Mouse (Mus musculus) ES-Bruce4 (cell line): ENCODE measurements around the gene Lpp. TPM values are rescaled to one million over a fixed set of nuclear protein-coding genes. Genes with fewer than 3 reads are reported as not detected.

Source experiments
- H3K27ac ChIP-seq: 2 replicates; pipeline ENCODE4 v1.5.1; 2012; ENCODE audit warnings: low read length, inconsistent platforms; ENCODE audit not compliant: insufficient read depth
- H3K27me3 ChIP-seq: 2 replicates; pipeline ENCODE4 v1.6.1; 2012; ENCODE audit warnings: mild to moderate bottlenecking, low read length, inconsistent platforms; ENCODE audit not compliant: control insufficient read depth, poor library complexity, insufficient read depth, severe bottlenecking
- H3K36me3 ChIP-seq: 2 replicates; pipeline ENCODE4 v1.6.1; 2012; ENCODE audit warnings: inconsistent platforms, mild to moderate bottlenecking, low read length, moderate library complexity; ENCODE audit not compliant: control insufficient read depth, poor library complexity, insufficient read depth, severe bottlenecking
- H3K4me1 ChIP-seq: one replicate; pipeline ENCODE4 v1.8.1; 2011; ENCODE audit warnings: low read length; ENCODE audit not compliant: control insufficient read depth, insufficient read depth
- H3K4me3 ChIP-seq: 2 replicates; pipeline ENCODE4 v1.5.1; 2011; ENCODE audit warnings: low read depth, mild to moderate bottlenecking, low read length
- H3K9ac ChIP-seq: 2 replicates; pipeline ENCODE4 v1.6.1; 2012; ENCODE audit warnings: low read depth, mild to moderate bottlenecking, inconsistent platforms; ENCODE audit not compliant: poor library complexity, severe bottlenecking
- H3K9me3 ChIP-seq: replicated peaks from 2 replicates; pipeline ENCODE4 v1.6.1; 2012; ENCODE audit warnings: mild to moderate bottlenecking, low read length, inconsistent platforms; ENCODE audit not compliant: control insufficient read depth, poor library complexity, insufficient read depth, severe bottlenecking
- CTCF ChIP-seq: IDR thresholded peaks from one replicate; pipeline ENCODE4 v1.8.1; 2011; ENCODE audit warnings: low read depth, low read length
- EP300 ChIP-seq: IDR thresholded peaks from 2 replicates; pipeline ENCODE4 v1.6.1; 2011; ENCODE audit warnings: low read depth, low read length; ENCODE audit not compliant: insufficient read depth
- POLR2A ChIP-seq: IDR thresholded peaks from one replicate; pipeline ENCODE4 v1.8.1; 2011; ENCODE audit warnings: low read length; ENCODE audit not compliant: insufficient read depth
- polyA plus RNA-seq: library from polyadenylated mRNA; stranded (reverse); fragments of >200 nt; gene quantifications from 2 replicates; pipeline ENCODE4 v1.2.4, GENCODE M21; 2011; ENCODE audit warnings: low read depth; ENCODE audit not compliant: missing spikeins, insufficient read depth, insufficient read length

Gene Lpp
- polyA plus RNA-seq, 1 experiment, result 48.5 TPM

- H3K9ac ChIP-seq, result no peak overlapping the region
- TF ChIP-seq POLR2A (no peak), CTCF (no peak), EP300 (no peak)
- no peaks in the 10 kb centered on the region for H3K9me3 ChIP-seq
- H3K4me1 ChIP-seq, result no peaks in the 10 kb centered on the region
- no peak overlapping the region for H3K4me3 ChIP-seq
- H3K27me3 ChIP-seq, result no peaks in the 10 kb centered on the region
- H3K36me3 ChIP-seq, result no peaks in the 10 kb centered on the region
- H3K27ac ChIP-seq, result no peak overlapping the region
These were observed 412.8 kb downstream of the Lpp start for GRCm38 (mm10) chr16:24806093-24806492.

- no peak overlapping the region for H3K4me3 ChIP-seq
- no peak overlapping the region for H3K27ac ChIP-seq
These were observed 414.3 kb downstream of the Lpp start for GRCm38 (mm10) chr16:24807565-24807964.

DNA sequence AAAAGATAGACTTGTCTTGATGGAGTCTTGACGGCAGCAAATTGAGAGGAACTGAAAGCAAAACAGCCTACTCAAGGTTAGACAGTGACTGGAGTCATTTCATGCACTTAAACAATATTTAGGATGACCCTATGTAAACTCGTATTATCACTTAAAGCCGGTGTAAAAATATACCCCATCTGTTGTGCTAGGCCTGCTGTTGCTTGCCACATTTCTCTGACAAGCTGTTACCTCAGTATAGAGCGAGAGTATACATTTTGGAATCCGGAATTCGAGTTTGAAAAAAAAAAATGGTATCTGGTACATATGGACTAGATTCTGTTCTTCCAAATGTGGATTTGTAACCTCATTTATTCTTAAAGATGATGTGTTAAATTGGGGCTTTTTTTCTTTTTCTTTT lies 416.5 kb downstream of the Lpp start:
- Histone ChIP-seq H3K9ac (no peak overlapping the region), H3K27ac (no peak overlapping the region), H3K4me1 (no peaks in the 10 kb centered on the region), H3K36me3 (no peaks in the 10 kb centered on the region), H3K9me3 (no peaks in the 10 kb centered on the region), H3K27me3 (no peaks in the 10 kb centered on the region), H3K4me3 (no peak overlapping the region)
- no peak for TF ChIP-seq EP300
- TF ChIP-seq POLR2A, result no peak
- TF ChIP-seq CTCF, result no peak

More at GRCm38 (mm10) chr16:24807565-24807964, 414.3 kb downstream of the Lpp start:
- no peaks in the 10 kb centered on the region for H3K27me3 ChIP-seq
- no peaks in the 10 kb centered on the region for H3K4me1 ChIP-seq
- no peak for TF ChIP-seq CTCF
- TF ChIP-seq POLR2A, result no peak
- TF ChIP-seq EP300, result no peak
- no peaks in the 10 kb centered on the region for H3K9me3 ChIP-seq
- H3K36me3 ChIP-seq, result no peaks in the 10 kb centered on the region
- no peak overlapping the region for H3K9ac ChIP-seq

GRCm38 (mm10) chr16:24816621-24817020 lies 423.3 kb downstream of the Lpp start:
- TF ChIP-seq EP300 (no peak), CTCF (no peak), POLR2A (no peak)
- Histone ChIP-seq H3K9me3 (no peaks in the 10 kb centered on the region), H3K4me3 (no peak overlapping the region)

GRCm38 (mm10) chr16:24817381-24817780 lies 424.1 kb downstream of the Lpp start:
- Histone ChIP-seq H3K27ac (no peak overlapping the region), H3K4me3 (no peak overlapping the region)

More at GRCm38 (mm10) chr16:24816621-24817020, 423.3 kb downstream of the Lpp start:
- Histone ChIP-seq H3K36me3 (no peaks in the 10 kb centered on the region), H3K27ac (no peak overlapping the region), H3K27me3 (no peaks in the 10 kb centered on the region), H3K4me1 (no peaks in the 10 kb centered on the region), H3K9ac (no peak overlapping the region)

DNA sequence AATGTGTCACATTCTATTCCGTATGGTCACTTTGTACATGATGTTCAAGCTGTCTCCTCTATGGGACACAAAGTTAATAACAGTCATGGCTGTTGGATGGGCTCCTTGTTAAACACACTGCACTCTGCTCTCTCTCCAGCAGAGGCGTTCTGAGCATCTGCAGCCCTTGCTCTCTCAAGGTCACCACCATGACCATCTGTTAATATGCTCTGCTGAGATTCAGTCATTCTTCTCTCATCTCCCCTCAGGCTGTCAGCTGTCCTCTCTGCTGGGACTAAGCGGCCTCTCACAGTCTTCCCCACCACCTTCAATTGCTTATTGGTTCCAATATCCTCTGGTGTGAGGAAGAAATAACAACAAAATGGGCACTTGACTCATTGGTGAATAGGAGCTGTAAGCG lies 425.8 kb downstream of the Lpp start:
- Histone ChIP-seq H3K27me3 (no peaks in the 10 kb centered on the region), H3K27ac (no peak overlapping the region), H3K9me3 (no peaks in the 10 kb centered on the region), H3K9ac (no peak overlapping the region), H3K4me3 (no peak overlapping the region), H3K4me1 (no peaks in the 10 kb centered on the region), H3K36me3 (no peaks in the 10 kb centered on the region)
- no peak for TF ChIP-seq POLR2A
- TF ChIP-seq CTCF, result no peak
- TF ChIP-seq EP300, result no peak

More at GRCm38 (mm10) chr16:24817381-24817780, 424.1 kb downstream of the Lpp start:
- Histone ChIP-seq H3K36me3 (no peaks in the 10 kb centered on the region), H3K9me3 (no peaks in the 10 kb centered on the region), H3K27me3 (no peaks in the 10 kb centered on the region), H3K9ac (no peak overlapping the region), H3K4me1 (no peaks in the 10 kb centered on the region)
- no peak for TF ChIP-seq POLR2A
- no peak for TF ChIP-seq EP300
- no peak for TF ChIP-seq CTCF
